Mouse (Mus musculus) spleen, adult 18-20 months (tissue): Measurements from ENCODE around the gene Mfsd12.

ENCODE experiments used
- DNase-seq, 2 experiments: peaks; one replicate each; pipeline ENCODE4 v3.0.0; 2022; ENCODE audit warnings: mixed read lengths in 2 of 2

The Mfsd12 gene

DNA sequence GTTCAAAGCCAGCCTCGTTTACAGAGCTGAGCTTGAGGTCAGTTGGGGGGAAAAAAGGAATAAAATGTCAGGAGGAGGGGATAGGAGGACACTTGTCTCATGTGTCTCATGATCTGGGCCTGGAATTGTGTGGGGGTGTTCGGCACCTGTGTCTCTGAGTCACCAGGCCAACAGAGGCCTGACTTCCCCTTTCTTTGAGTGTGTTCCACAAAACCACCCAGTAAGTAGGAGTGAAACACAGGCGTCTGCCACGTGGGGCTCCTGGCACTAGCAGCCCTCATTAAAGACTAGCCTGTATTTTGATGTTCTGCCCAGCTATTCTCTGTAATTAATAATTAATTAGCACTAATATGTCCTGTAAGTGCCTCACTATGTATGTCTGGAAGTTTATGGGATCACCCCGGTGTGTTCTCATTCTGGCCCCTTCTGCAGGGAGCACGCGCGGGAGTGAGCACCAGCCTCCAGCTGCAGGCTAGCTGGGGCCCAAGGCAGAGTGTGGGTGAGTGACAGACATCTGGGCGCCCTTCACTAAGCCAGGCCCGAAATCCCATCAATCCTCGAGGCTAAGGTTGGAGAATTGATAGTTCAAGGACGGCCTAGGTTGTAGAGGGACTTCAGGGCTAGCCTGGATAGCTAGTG is 820 bp upstream of the Mfsd12 start:
- no peak for DNase-seq

DNA sequence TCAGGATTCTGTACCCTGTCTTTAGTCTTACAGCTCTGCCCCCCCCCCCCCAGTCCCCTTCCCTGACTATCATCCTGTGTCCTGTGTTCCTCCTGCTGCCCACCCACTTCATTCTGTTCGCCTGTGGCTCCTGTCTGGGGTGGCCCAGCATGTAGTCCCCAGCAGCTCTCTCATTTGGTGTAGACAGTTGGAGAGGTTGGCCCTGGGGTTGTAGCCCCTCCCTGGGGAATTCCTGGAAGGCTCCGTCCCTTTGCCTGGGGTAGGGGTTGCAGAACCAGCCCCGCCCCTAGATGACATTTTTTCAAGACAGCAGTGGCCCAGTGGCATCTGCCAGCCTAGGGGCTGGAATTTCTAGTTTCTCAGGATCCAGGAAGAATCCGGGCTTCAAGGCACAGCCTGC is 918 bp downstream of the Mfsd12 start:
- no peak for DNase-seq

DNA sequence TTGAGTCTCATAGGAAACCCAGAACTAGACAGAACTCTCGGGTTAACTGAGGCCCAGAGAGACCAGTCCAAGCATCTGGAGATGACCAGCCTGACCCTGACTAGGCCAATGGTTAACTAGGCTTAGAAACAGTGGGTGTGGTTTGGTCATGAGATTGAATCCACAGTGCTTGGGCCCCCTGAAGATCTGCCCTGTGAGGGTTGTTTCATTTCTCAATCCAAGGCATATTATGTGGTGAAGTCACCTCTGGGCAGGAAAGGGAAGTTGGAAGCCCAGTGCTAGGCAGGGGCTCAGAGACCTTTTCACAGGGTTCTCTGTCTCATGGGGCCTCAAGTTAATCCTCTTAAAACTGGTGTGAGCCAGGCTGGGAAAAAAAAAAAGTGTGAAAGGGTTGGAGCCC is 1.6 kb downstream of the Mfsd12 start:
- DNase-seq, result no peak

DNA sequence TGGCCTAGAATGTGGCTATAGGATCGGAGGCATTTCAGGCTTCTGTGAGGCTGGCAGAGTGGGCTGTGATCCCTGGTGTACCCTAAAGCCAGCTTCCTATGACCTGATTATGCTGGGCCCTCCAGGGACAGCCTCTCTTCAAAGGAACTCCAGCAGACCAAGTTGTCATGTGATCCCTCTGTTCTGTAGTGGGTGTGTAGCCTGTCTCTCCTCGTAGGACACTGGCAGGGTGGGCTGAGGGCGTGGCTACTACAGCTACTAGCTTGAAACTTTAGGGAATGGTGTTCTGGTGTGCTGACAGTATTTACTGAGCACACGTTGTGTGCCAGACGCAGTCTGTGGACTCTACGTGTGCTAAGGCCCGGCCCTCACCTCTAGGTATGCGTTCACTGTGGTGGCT is 3.4 kb downstream of the Mfsd12 start:
- no peak for DNase-seq

DNA sequence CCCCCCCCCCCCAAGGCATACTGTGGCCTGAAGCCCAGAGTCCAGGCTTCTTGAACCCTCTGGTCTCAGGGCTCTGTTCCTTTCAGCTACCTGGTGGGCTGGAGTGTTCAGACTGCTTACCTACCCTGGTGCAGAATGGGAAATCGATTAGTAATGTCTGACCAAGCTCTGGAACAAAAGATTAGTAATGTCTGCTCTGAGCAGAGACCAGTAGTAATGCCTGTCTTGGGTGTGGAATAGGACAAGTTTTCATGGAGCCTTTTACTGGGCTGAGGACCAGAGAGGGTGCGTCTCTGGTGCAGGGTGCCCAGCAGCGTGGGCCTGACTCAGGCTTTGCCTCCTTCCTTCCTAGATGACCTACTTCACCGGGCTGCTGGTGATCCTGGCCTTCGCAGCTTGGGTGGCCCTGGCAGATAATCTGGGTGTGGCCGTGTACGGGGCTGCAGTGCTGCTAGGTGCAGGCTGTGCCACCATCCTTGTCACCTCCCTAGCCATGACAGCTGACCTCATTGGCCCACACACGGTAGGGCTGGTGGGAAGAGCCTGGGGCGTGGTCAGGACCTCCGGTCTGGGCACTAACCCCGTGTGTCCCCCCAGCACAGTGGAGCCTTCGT is 5.2 kb downstream of the Mfsd12 start:
- DNase-seq, result no peak

DNA sequence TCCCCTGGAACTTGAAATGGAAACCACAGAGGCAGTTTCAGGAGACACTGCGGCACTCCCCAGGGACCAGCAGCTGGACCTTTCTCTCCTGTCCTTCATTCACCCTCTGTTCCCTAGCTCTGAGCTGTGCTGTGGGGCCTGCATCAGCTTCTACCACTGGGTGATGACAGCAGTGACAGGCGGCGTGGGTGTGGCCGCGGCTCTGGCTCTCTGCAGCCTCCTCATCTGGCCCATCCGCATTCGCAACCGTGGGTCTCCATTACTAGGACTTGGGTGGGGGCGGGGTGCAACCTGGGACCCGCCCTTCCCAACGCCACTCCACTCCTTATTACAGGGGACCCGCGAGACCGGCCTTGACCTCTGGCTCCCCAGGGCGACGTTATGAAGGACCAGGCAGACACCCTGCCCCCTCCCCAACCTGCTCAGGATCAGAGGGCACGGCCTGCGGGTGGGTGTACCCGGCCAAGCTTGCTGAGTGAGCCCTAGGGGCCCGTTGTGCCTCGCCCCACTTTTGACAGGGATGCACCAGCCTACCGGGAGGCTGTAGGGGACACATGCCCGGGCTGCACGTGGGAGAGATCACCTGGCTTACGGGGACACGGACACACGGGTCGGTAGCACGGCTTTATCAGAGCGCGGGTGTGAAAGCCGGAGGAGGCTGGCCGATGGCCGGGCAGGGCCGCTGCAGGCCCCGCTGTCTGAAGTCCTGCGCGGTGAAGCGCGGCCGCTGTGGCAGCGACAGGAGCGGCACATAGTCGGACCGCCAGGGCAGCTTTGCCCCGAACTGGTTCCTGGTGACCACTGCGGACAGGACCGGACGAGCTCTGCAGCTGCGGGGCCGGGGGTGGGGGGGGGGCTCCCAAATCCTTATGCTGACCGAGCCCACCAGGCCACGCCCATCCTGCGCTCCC is 6.4 kb downstream of the Mfsd12 start:
- DNase-seq, result no peak

DNA sequence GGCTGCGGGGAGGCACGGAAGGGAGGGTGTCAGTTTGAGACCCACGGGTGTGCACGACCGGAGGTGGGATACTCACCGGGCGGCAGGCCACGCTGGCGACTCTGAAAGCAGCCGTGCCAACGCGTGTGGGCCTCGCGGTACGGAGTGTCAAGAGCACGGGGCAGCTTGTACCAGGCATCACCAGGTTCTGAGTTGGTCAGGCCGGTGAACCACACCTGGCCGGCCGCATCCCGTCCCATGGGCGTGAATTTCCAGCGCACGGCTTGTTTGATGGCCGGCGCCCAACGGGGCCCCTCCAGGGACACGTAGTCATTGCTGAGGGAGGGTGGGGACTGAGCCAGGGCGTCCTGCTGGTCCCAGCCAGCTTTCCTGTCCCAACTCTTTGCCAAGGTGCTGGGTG is 7.4 kb downstream of the Mfsd12 start:
- DNase-seq, result no peak

DNA sequence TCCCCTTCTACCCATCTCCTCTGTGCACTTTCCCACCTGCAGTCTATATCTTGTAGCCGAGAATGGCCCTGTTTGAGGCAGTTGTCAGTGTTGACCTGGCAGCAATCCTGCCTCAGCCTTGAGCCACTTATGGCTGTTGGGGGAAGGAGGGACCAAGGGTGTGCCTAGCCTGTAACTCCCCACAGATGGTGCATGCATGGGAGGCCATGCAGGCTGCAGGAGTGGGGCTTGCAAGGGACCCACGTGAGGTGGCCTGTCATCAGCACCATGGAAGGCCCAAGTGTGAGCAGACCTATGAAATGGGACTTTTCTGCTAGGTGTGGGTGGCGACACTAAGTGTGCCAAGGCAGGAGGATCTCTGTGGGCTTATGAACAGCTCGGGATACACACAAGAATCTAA is 7.8 kb downstream of the Mfsd12 start:
- DNase-seq, result no peak

DNA sequence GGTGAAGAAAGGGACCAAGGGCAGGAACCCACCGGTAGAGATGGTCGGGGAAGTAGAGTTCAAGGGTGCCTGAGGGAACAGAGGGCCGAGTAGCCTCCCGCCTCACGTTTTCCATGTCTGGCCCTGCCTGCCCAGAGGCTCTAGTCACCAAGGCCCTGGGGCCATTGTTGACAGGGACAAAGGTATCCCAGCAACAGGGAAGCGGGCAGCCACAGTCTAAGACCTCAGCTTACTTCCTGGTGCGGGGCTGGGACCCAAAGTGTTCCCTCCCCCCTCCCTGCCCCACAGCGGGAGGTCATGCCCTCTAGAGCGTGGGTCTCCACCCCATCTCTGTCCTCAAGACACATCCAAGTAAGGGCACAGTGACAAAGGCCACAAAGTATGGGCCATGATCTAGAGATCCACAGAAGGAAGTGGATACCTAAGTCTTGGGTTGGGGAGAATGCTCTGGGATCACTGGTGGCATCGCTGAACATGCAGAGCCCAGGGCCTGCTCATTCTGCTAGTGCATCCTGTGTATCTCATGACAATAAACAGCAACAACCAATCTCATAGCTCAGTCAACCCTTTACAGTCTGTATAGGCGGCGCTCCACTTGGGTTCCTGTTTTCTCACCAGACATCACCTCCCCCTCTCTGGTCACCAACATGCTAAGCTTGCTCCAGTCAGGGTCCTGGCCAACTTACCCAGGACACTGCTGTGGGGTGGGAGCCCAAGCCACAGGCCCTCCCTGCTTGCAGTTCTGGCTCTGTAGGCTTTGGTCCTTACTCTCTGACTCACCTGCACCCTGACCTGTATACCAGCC is 8.6 kb downstream of the Mfsd12 start, which contains the start of gene 4930404N11Rik:
Gene 4930404N11Rik (minus strand): TSS at position 145 of the 805 bp plus-strand sequence.
- no peak for DNase-seq

DNA sequence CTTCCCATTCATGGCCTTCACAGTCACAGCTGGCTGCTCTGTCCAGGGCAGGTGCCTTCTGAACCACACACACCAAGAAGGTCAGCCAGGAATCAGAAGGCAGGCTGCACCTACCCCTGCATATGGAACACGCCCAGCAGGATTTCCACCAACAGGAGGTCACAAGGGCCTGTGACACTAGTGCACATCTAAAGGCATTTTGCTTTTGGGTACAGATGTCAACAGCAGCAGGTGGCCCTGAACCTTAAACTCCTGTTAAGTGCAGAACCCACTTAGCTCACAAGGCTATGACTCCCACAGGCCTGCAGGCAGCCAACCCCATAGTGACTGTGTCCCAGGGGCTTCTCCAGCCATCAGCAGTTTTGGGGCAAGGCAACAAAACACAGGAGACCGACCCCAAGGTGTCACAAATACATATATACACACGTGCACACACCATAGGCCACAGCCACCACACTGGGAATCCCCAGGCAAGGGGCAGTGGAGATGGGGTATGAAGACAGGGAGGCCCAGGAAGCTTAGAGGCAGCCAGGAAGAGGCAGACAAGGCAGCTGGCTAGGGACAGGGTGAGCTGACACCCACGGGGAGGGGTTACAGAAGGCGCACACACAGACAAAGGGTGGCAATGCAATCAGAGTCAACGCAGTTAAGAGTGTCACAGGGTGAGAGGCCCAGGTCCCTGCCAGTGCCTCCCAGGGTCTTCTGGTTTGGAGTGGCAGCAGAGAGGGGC is 9.4 kb downstream of the Mfsd12 start:
- no peak for DNase-seq

DNA sequence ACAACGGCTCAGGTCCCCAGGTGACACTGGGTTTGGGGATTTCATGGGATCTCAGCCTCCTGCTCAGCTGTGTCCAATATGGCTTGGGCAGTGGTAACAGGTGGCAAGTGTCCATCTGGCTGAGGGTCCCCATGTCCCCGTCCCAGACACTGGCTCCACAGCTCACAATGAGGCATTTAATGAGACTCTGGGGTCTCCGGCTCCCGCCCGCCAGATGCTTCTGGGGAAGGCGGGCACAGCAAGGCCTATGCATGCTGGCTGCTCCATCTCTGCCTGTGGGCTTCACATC is 9.9 kb downstream of the Mfsd12 start:
- no peak for DNase-seq

DNA sequence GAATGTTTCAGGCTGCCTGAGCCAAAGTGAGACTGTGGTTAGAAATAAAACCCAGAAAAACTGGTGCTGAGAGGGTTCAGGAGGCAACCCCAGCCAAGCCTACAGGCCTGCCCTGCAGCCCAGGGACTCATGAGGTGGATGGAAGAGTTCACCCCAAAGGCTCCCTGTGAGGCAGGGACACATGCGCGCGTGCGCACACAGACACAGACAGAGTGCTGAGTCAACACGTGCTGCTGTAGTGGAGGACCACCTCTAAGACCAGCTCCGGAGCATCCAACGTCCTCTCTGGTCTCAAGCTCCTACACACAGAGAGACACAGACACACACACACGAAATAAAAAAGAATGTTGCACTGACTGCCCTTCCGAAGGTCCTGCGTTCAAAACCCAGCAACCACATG is 18.0 kb downstream of the Mfsd12 start:
- DNase-seq, result no peak

DNA sequence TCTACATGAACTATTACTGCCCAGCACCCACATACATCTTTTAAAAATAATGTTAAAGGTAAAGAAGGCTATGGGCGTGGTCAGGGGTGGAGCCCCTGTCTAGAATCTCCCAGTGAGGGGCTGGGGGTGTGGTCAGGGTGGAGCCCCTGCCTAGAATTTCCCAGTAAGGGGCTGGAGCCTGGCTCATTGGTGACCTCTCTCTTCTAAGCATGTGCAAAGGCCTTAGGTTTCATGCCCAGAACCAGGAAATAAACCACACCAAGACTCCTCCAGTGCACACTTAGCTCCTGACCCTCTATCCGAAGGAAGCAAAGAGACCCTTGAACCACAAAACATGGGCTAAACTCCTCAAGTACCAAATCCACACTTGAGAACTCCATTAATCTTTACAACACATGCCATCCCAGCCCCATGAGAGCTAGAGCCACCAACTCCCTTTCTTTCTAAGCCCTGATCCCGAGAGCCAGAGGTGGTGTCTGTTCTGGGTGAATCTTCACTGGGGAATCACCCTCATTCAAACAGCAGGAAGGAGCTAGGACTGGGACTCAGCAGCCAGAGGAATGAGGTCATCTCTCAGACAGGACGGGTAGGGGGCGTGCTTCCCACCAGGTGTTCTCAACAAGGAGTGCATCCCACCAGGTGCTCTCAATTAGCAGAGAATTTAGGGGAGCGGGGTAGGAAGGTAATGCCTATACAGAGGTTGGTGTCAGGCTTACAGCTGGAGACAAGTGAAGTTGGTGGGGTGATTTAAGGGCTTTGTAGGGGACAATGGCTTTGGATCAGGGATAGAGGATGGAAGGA is 19.5 kb downstream of the Mfsd12 start:
- no peak for DNase-seq

DNA sequence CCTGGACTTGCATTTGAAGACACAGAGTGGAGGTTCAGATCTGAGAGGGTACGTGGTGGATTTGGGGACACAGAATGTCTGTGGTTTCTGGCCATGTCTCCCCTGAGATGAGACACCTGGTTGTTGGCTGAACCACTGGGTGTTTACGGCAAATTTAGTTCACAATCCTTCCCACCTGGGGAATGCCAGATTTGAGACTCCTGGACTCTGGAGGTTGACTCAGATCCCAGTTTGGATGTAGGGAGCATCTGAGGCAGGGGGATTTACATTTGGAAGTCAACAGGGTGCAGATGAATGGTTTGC is 20.0 kb downstream of the Mfsd12 start:
- DNase-seq, result no peak

DNA sequence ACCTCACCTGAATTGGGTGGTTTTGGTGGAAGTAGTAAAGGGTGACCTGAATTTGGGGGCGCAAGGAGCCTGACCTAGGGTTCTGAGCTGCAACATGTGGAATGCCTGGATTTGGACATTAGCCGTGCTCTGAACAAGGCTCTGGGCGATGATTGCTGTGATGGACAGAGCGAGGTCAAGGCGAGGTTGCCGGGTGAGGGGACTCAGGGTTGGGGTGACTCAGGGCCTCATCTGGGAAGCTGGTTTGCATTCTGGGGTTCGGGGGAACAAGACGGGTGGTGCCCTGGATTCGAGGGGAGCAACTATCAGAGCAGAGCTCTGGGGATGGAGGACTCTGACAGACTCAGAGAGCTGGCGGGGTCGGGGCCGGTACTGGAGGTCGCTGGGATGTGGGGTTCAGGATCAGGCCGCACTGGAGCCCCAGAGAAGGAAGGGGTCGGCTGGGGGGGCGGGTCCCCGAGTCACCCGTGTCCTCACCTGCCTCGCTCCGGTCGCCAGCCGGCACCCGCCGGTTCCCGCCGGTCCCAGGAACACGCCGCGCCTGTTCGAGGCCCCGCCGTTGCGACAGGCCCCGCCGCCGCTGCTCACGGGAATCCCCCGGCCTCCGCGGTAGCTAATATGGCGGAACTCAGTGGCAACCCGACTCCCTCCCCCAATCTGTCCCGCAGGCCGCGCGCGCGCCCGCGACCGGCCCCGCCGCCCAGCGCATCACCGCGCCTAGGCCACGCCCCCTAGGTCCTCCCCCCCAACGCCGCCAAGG is 20.7 kb downstream of the Mfsd12 start, which contains the start of gene Fzr1:
Gene Fzr1 (minus strand): TSS at position 724 of the 760 bp plus-strand sequence.
- DNase-seq, result no peak

DNA sequence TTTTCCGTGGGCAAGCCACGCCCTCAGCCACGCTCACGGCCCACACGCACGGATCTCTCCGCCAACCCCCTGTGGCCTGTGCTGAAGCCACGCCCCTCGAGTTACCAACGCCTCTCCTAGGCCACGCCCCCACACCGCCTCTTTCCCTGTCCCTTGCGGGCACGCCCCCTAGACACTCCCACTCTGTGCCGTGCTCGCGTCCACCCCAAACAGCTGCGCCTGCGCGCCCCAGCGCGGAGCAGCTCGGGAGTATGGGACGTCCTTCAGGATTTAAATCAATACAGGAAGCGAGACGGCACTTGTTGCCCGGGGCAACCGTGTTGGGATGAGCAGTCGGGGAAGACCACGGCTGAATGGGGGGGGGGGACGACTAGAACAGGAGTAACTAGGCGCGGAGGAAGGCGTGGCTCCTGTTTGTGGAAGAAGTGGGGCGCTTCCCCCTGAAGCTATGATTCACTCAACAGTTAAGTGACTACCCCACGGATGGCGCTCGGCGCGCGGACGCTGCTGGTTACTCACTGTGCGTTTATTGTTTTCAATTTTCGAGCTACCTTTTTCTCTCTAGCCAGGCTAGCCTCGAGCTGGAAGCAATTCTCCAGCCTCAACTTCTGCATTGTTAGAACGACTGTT is 21.4 kb downstream of the Mfsd12 start:
- DNase-seq, result peak; percentile 100

DNA sequence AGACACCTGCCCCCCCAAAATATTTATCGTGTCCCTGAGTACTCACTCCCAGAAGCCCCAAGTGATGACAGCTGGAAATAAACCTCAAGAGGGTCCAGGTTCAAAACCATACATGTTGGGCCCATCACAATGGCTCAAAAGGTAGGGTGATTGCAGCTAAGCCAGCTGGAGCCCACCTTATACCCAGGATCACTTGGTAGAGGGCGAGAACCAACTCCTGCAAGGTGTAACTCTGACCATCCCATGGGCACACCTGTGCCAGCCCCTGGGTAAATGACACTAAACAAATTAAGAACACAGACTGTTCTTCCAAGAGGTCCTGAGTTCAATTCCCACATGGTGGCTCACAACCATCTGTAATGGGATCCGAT is 21.9 kb downstream of the Mfsd12 start:
- DNase-seq, result no peak

DNA sequence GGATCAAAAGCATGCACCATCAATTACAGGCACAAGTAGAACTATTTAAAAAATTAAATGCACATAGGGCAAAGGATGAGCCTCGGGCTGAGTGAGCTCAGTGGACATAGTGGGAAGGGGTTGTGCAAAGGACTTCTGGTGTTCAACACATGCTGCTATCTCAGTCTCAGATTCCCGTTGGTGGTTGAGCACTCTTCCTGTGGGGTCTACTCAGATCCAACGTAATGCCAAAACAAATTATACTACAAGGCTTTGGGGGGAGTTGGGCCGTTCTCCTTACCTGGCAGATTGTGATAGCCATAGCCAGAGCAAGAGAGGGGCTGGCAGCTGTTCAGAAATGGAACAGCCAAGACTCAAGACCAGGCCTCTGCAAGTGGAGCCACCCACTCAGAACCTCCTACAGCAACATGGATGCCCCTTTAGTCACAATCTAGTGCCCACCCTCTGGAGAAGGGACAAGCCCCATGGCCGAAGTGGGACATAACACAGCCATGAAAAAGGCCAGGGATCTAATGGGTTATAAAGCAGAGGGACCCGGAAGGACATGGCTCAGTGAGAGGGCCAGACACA is 22.6 kb downstream of the Mfsd12 start:
- no peak for DNase-seq

DNA sequence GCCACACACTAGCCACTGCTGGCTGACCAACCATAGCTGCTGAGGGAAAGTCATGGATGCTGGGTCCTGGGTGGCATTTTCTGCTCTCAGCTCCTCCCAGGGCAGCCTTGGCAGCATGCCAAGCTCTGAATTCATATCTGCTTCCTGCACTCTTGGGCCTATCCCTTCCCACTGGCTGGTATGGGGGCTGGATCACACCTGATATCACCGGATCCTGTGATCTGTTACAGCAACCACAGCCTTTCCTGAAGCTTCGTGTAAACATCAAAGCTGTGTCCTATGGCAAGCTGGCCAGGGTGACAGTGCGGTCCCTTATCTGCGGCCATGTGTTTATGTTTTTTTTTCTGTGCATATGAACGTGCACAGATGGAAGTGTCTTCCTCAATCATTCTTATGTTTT is 24.7 kb downstream of the Mfsd12 start:
- DNase-seq, result no peak
